Mouse (Mus musculus) neutrophil, adult 83 days (primary cell): ENCODE measurements around the gene AU022252. TPM values are rescaled to one million over a fixed set of nuclear protein-coding genes. Genes with fewer than 3 reads are reported as not detected.

ENCODE experiments used
- total RNA-seq, 2 experiments: library from RNA; stranded (reverse); gene quantifications; one replicate each; pipeline ENCODE4 v1.2.4; 2023

AU022252 gene
- total RNA-seq: 1 to 10 TPM; 4.4 to 4.9 TPM

DNA sequence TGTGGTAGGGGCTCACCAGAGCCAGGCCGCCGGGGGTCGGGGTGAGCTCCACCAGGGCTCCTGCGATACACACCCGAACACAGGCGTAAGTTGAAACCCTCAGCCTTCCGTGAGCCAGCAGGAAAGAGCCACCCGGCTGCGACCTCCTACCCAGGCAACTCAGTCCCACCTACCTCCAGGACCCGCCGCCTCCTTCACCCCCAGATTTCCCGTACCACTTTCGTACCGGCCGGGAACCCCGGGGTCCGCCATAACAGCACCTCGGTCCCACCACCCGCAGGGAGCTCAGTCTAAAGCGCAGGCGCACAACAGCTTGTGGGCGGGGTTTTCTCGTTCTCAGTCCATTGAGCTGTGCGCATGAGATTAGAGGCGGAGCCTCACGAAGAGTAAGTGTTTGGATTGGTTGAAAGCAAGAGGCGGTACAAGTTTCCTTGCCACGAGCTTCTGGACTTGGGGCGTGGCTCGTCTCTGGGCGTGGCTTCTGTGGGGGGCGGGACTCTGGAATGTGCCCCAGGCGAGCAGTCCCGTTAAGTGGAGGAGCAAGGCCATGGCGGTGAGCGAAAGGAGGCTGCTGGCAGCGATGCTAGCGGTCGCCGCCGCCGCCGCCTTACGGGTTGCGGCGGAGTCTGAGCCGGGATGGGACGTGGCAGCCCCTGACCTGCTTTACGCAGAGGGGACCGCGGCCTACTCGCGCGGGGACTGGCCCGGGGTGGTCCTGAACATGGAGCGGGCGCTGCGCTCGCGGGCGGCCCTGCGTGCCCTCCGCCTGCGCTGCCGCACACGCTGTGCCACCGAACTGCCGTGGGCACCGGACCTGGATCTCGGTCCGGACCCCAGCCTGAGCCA, at the start of gene AU022252, which contains the start of gene P3h1:
AU022252 (minus strand) TSS at position 303 of the 846 bp plus-strand sequence.
P3h1 (plus strand) TSS at position 506 of the 846 bp plus-strand sequence.

DNA sequence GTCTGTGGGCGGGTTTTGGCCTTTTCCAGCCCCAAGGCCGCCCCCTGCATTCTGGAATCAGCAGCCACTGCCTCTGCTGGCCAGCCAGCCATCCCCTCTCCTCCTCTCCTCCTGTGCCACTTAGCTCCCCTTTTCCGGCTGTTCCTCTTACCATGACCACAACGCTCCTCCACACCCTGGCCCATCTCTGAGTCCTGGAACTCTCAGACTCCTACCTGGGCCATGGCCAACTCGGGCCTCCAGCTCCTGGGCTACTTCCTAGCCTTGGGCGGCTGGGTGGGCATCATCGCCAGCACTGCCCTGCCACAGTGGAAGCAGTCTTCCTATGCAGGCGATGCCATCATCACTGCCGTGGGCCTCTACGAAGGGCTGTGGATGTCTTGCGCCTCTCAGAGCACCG, 22.8 kb upstream of the AU022252 start, which contains the start of gene Cldn19:
Cldn19 (plus strand) TSS at position 64 of the 400 bp plus-strand sequence.

DNA sequence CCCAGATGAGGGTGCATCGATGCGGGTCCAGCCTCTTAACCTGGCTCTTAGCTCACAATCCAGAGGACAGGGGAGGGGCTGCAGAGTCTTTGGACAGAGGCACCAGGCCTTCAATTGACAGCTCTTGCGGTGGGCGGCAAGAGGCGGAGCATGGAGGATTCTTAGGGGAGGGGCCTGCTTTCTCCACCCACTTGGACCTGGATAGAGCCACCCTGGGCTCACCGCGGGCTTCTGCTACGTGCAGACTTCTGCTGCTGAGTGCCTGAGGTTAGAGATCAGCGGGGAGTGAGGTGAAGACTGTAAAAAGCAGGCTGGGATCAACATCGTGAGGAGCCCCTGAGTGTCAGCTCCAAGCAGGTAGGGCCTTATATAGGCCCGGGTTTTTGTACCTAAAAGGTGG, 14.3 kb downstream of the AU022252 start, which contains the start of gene Tmem269:
Tmem269 (minus strand) TSS at position 49 of the 400 bp plus-strand sequence.

DNA sequence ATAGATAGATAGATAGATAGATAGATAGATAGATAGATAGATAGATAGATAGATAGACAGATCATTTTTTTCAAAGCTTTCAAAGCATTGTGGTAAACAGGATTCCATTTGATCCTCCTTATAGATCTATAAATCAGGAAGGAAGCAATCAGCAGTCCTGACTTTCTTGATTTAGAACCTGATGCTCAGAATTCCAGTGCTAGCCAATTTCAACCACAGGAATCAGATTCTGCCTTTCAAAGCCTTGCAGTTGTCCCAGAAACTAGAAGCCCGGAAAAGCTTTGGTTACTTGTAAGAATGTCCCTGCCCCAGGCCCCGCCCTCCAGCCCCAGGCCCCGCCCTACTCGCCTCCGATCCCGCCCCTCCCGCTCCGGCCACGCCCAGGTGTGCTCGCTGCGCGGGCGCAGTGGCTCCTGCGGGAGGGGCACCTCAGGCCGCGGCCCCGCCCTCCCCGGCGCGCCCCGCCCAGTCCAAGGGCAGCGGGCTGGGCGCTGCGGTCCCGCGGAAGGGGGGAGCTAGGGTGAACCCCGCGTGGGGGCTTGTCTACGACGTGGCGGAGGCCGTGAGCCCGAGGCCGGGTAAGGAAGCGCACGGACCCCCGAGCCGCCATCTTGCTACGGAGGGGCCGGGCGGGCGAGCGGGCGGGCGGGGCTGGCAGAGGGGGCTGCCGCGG, 37.5 kb downstream of the AU022252 start, which contains the start of gene Svbp:
Svbp (plus strand) TSS at position 398 of the 673 bp plus-strand sequence.

DNA sequence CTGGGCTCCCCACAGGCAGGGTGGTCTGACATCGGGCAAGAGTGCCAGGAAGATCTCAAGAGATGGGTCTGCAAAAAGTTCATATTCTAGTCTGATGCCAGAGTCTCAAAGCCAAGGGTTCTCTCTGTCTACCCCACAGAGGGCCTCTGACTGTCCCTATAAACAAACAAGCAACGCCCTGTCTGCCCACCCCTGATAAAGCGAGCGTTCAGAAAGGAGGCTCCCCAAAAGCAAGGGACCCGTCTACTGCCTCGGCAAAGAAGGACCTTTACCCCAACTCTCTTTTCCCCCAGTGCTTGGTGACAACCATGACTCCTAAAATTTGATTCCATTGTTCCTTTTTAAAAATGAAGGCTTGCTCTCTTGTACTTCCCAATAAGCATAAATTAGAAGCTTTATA, 42.6 kb downstream of the AU022252 start, which contains the start of gene Ermap:
Ermap (minus strand) TSS at position 148 of the 400 bp plus-strand sequence.

DNA sequence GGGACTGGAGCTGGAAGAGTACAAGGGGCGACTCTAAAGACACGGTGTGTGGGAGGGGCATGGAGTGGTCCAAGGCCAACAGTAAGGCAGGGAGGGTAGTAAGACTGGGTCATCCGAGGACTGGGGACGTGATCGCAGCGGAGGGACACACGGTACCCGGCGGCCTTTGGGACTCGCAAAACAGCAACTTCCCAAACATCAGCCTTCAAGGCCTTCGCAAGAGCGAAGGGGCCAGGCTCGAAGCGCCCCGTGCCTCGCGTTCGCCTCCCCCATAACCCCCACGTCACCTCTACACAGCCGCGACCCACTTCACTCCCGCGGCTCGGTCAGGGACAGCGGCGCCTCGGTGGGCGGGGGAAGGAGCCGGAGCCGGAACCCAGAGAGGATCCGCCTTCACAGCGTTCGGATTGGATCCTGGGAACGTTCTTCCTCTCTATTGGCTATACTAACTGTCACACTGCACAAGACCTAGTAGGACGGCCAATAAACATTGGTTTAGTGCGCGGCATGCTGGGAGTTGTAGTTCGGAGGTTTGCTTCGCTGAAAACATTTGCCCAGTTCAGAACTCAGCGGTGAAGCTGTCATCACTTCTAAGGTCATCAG, 58.6 kb downstream of the AU022252 start, which contains the start of gene Zfp691:
Zfp691 (minus strand) TSS at position 345 of the 603 bp plus-strand sequence.

Other genes starting within 250 kb of the AU022252 start
- 10 to 100 TPM; 16.5 to 24.6 TPM for gene Slc2a1, start 124.0 kb downstream of the AU022252 start, total RNA-seq
- 1 to 10 TPM; 4.3 to 6.2 TPM for gene Zfp691, start 58.5 kb downstream of the AU022252 start, total RNA-seq
- 10 to 100 TPM; 37.8 to 65.9 TPM for gene Ermap, start 42.7 kb downstream of the AU022252 start, total RNA-seq
- 10 to 100 TPM; 11.6 to 17.7 TPM for gene Svbp, start 37.4 kb downstream of the AU022252 start, total RNA-seq
- gene Tmem269, start 14.5 kb downstream of the AU022252 start, total RNA-seq: not detected
- gene P3h1, start 203 bp upstream of the AU022252 start, total RNA-seq: 1 to 10 TPM; 3.4 to 4.8 TPM
- gene Cldn19, start 22.7 kb upstream of the AU022252 start, total RNA-seq: not detected
- 100 to 1,000 TPM; 321 to 325 TPM for gene Ybx1, start 61.9 kb upstream of the AU022252 start, total RNA-seq
- gene Ppih, start 87.8 kb upstream of the AU022252 start, total RNA-seq: 10 to 100 TPM; 18.9 to 23.9 TPM
- not detected for gene Ccdc30, start 182.8 kb upstream of the AU022252 start, total RNA-seq
- 1 to 10 TPM; 1.7 to 1.8 TPM for gene Ppcs, start 189.7 kb upstream of the AU022252 start, total RNA-seq
- not detected for gene Zmynd12, start 190.1 kb upstream of the AU022252 start, total RNA-seq